ENCODE assay signal across 23 mouse cellular contexts in the genomic region with DNA sequence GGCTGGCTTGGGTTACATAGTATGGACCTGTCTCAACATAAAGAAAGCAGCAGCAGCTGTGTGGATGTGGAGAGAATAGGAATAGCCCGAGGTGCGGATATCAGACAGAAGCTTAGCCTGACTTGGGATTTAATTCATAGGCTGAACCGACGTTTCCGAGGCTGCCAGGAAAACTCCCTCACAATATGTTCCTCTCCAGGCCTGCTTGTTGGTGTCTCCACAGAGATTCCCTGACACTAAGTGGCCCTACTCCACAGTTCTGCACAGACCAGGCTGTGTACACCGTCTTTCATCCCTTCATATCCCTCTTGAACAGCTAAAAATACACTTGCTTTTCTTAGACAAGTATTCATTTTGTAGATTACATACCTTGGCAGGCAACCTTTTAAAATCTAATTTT. TPM values are rescaled to one million over a fixed set of nuclear protein-coding genes. Genes with fewer than 3 reads are reported as not detected.
DNase-seq lines count a peak whose midpoint lies in the region; ATAC-seq and TF ChIP-seq lines count a peak whose summit lies in the region.
"Had no signal": no experiment of that assay in that cellular context is flagged by ENCODE, and none has a peak within 500 bp of the region (broad histone marks: within the 10 kb centered on the region; RNA-seq: fewer than 3 reads in every experiment).

No protein-coding gene starts in this region.

- TF ChIP-seq POLR2A in cerebellum, adult 2 months (IDR thresholded peaks at IDR 0.05; ENCODE audit: borderline replicate concordance, insufficient read depth, low read length), result no peak

- peaks cover 7% of the 10 kb centered on the region; the same call in 1 of the 2 replicates for H3K36me3 ChIP-seq in midbrain, embryonic 11.5 days (ENCODE audit: control insufficient read depth, insufficient read depth, low read length)
- peaks cover 85% of the 10 kb centered on the region for H3K36me3 ChIP-seq in midbrain, embryonic 10.5 days

- H3K4me1 ChIP-seq in cerebellum, adult 2 months (ENCODE audit: control insufficient read depth, insufficient read depth, low read length), result peaks cover 31% of the 10 kb centered on the region
- no peaks in the 10 kb centered on the region for H3K4me1 ChIP-seq in midbrain, embryonic 11.5 days (ENCODE audit: control insufficient read depth, insufficient read depth, low read length)
- no peaks in the 10 kb centered on the region for H3K4me1 ChIP-seq in midbrain, embryonic 10.5 days
- H3K4me1 ChIP-seq: embryonic facial prominence, embryonic 13.5 days; hindbrain, embryonic 12.5 days; limb, embryonic 10.5 days; midbrain, embryonic 12.5 days; neural tube, embryonic 13.5 days had no signal

- DNase-seq in cerebellum, adult 2 months, result peak; percentile 49 to 61
- no peak for DNase-seq in cerebellum, adult 11 months
- DNase-seq in heart, adult 9 months (ENCODE audit: low spot score in 2 of 2), result peak; percentile 18 to 23
- DNase-seq in heart, postnatal 4 days, result no peak
- DNase-seq in midbrain, embryonic 11.5 days (ENCODE audit: low spot score, missing footprints), result peak; percentile 39
- DNase-seq in midbrain, embryonic 10.5 days (ENCODE audit: low spot score), result no peak
- peak; percentile 33 for DNase-seq in telencephalon, adult 2 months (ENCODE audit: low read depth, low spot score)
- DNase-seq in lung, postnatal 25 days (ENCODE audit: low spot score), result no peak
- DNase-seq: adrenal gland, adult 2 months; gastrocnemius, postnatal 25 days; kidney, adult 8-10 months; kidney, postnatal 25 days; lung, adult 2 months; lung, postnatal 4 days; thymus, adult 2 months had no signal

- H3K27me3 ChIP-seq in cerebellum, adult 2 months (ENCODE audit: control insufficient read depth, insufficient read depth, low read length), result no peaks in the 10 kb centered on the region
- no peaks in the 10 kb centered on the region for H3K27me3 ChIP-seq in midbrain, embryonic 11.5 days (ENCODE audit: control insufficient read depth, insufficient read depth, low read length)
- H3K27me3 ChIP-seq in midbrain, embryonic 10.5 days (ENCODE audit: low read depth, poor library complexity, severe bottlenecking), result no peaks in the 10 kb centered on the region
- H3K27me3 ChIP-seq: embryonic facial prominence, embryonic 13.5 days; hindbrain, embryonic 12.5 days; midbrain, embryonic 12.5 days; neural tube, embryonic 13.5 days had no signal

- H3K4me2 ChIP-seq in midbrain, embryonic 11.5 days, result no peak overlapping the region
- H3K4me2 ChIP-seq: embryonic facial prominence, embryonic 13.5 days; hindbrain, embryonic 12.5 days; liver, embryonic 11.5 days; midbrain, embryonic 12.5 days; neural tube, embryonic 13.5 days had no signal

- H3K9me3 ChIP-seq in midbrain, embryonic 11.5 days (ENCODE audit: control insufficient read depth, low read length), result no peaks in the 10 kb centered on the region
- no peaks in the 10 kb centered on the region for H3K9me3 ChIP-seq in midbrain, embryonic 10.5 days (replicated peaks)
- H3K9me3 ChIP-seq: embryonic facial prominence, embryonic 13.5 days; hindbrain, embryonic 12.5 days; limb, embryonic 10.5 days; midbrain, embryonic 12.5 days; neural tube, embryonic 13.5 days had no signal

- no peak overlapping the region for H3K4me3 ChIP-seq in cerebellum, adult 2 months (replicated peaks; ENCODE audit: insufficient read depth, low read depth, low read length)
- no peak overlapping the region for H3K4me3 ChIP-seq in midbrain, embryonic 11.5 days (ENCODE audit: low read depth, low read length)
- no peak overlapping the region for H3K4me3 ChIP-seq in midbrain, embryonic 10.5 days
- H3K4me3 ChIP-seq: embryonic facial prominence, embryonic 13.5 days; hindbrain, embryonic 12.5 days; limb, embryonic 10.5 days; midbrain, embryonic 12.5 days; neural tube, embryonic 13.5 days had no signal

- TF ChIP-seq CTCF in cerebellum, adult 2 months (IDR thresholded peaks at IDR 0.05; ENCODE audit: borderline replicate concordance, insufficient read depth, low read depth, low read length), result no peak

- peak overlapping the region; percentile 36; the same call in 1 of the 2 replicates for H3K27ac ChIP-seq in cerebellum, adult 2 months (ENCODE audit: insufficient read depth, low read length)
- H3K27ac ChIP-seq in midbrain, embryonic 11.5 days (ENCODE audit: low read depth, low read length), result no peak overlapping the region
- no peak overlapping the region for H3K27ac ChIP-seq in midbrain, embryonic 10.5 days (replicated peaks)
- H3K27ac ChIP-seq: embryonic facial prominence, embryonic 13.5 days; hindbrain, embryonic 12.5 days; limb, embryonic 10.5 days; midbrain, embryonic 12.5 days; neural tube, embryonic 13.5 days had no signal

- WGBS in cerebellum, adult 2 months, result 18% methylated on average over 6 of the region's 6 CpGs
- WGBS in midbrain, embryonic 11.5 days, result 81% methylated on average over 6 of the region's 6 CpGs
- 96% methylated on average over 6 of the region's 6 CpGs for WGBS in midbrain, embryonic 10.5 days

- H3K9ac ChIP-seq in midbrain, embryonic 11.5 days (ENCODE audit: low read length), result no peak overlapping the region
- H3K9ac ChIP-seq: embryonic facial prominence, embryonic 13.5 days; hindbrain, embryonic 12.5 days; midbrain, embryonic 12.5 days; neural tube, embryonic 13.5 days had no signal

- no peak for ATAC-seq in midbrain, embryonic 11.5 days (ENCODE audit: low FRiP score)
- ATAC-seq: inflammation-experienced regulatory T-cells, adult 6 months had no signal

RNA-seq across cellular contexts. Expression of gene Adrm1, which starts 23.9 kb away (rescaled TPM):
- 111 and 114 TPM in 2 replicates for polyA plus RNA-seq in cerebellum, adult 2 months (2012; rRNA removed)
- 100 to 1,000 TPM; 103 to 104 TPM for total RNA-seq in heart, postnatal 4 days (2021)
- 170 and 171 TPM in 2 replicates for polyA plus RNA-seq in midbrain, embryonic 11.5 days (2014; fragmentation: Nextera tagmentation; extraction: Ambion mirVana)
- 270 and 277 TPM in 2 replicates for polyA plus RNA-seq in midbrain, embryonic 10.5 days (2016; fragmentation: Nextera tagmentation; extraction: Ambion mirVana)

RNA-seq across cellular contexts. Expression of gene Osbpl2, which starts 28.3 kb away (rescaled TPM):
- polyA plus RNA-seq in cerebellum, adult 2 months (2012; rRNA removed), result 64.3 and 69.6 TPM in 2 replicates
- total RNA-seq in heart, postnatal 4 days (2021), result 10 to 100 TPM; 28.5 to 28.6 TPM
- 43.3 and 46.3 TPM in 2 replicates for polyA plus RNA-seq in midbrain, embryonic 11.5 days (2014; fragmentation: Nextera tagmentation; extraction: Ambion mirVana)
- polyA plus RNA-seq in midbrain, embryonic 10.5 days (2016; fragmentation: Nextera tagmentation; extraction: Ambion mirVana), result 30.5 and 43.3 TPM in 2 replicates

RNA-seq across cellular contexts. Expression of gene Hrh3, which starts 43.1 kb away (rescaled TPM):
- polyA plus RNA-seq in cerebellum, adult 2 months (2012; rRNA removed), result 21.1 and 25.4 TPM in 2 replicates
- not detected for total RNA-seq in heart, postnatal 4 days (2021)
- polyA plus RNA-seq in midbrain, embryonic 11.5 days (2014; fragmentation: Nextera tagmentation; extraction: Ambion mirVana), result 3.0 and 3.2 TPM in 2 replicates
- 1.2 and 2.7 TPM in 2 replicates for polyA plus RNA-seq in midbrain, embryonic 10.5 days (2016; fragmentation: Nextera tagmentation; extraction: Ambion mirVana)
- total RNA-seq: adrenal gland, adult 2 months; common myeloid progenitor, adult 5-6 weeks; gastrocnemius, postnatal 25 days had no signal
- polyA plus RNA-seq: inflammation-experienced regulatory T-cells, adult 6 months; limb, embryonic 10.5 days; liver, embryonic 11.5 days had no signal

Comparison
In these comparisons a context has a peak if more than half of its experiments do, and no peak if none do; other contexts are left out.
1. DNase-seq: peak in cerebellum, adult 2 months (2 of 2), heart, adult 9 months (2 of 2), midbrain, embryonic 11.5 days (single experiment) and telencephalon, adult 2 months (single experiment); none in cerebellum, adult 11 months (single experiment), heart, postnatal 4 days (single experiment), midbrain, embryonic 10.5 days (single experiment) and lung, postnatal 25 days (single experiment).